Mouse (Mus musculus) cerebral cortex, adult 2 months (tissue): ENCODE data around the gene Gm16405.

ENCODE experiments used
- WGBS: fragments of 180-500 bp; shearing (Covaris S2); methylation state at CpG from one replicate; pipeline ENCODE4 v1.1.7; 2018; 5-methylcytosine and 5-hydroxymethylcytosine counted together

The Gm16405 gene

GRCm38 (mm10) chrX:54530908-54531307 lies at the start of gene Gm16405:
TSS of gene Gm16405 (plus strand) at chrX:54531208.
- no CpG with 5 or more reads among the region's 7 CpGs for WGBS
